Mouse (Mus musculus) midbrain, postnatal 0 days (tissue): ENCODE measurements around the gene Ttbk1. TPM values are rescaled to one million over a fixed set of nuclear protein-coding genes. Genes with fewer than 3 reads are reported as not detected.
"Not testable (repeated sequence)": the region's sequence is repeated elsewhere in the genome, so short reads cannot be mapped to it uniquely, and the experiment has no call there.

ENCODE experiments used
- ATAC-seq: fragments of 200-750 bp; cut with Nextera tagmentation; 2 replicates; pipeline ENCODE4 v1.8.0; 2017; ENCODE audit warnings: moderate number of reproducible peaks, mild to moderate bottlenecking, moderate TSS enrichment, moderate library complexity; ENCODE audit not compliant: low FRiP score
- DNase-seq: peaks from one replicate; pipeline ENCODE4 v3.0.0-alpha.2; 2015; ENCODE audit warnings: low spot score
- H3K27ac ChIP-seq: fragments of 300-500 bp; sonication (generic); 2 replicates; pipeline ENCODE4 v1.5.1; 2014; ENCODE audit warnings: low read depth, mild to moderate bottlenecking, low read length, mixed read lengths
- H3K27me3 ChIP-seq: fragments of 300-500 bp; sonication (generic); 2 replicates; pipeline ENCODE4 v1.6.1; 2014; ENCODE audit warnings: low read length, control low read depth, mixed read lengths; ENCODE audit not compliant: insufficient read depth
- H3K36me3 ChIP-seq: fragments of 300-500 bp; sonication (generic); 2 replicates; pipeline ENCODE4 v1.6.1; 2014; ENCODE audit warnings: low read length, control low read depth, mixed read lengths; ENCODE audit not compliant: insufficient read depth
- H3K4me1 ChIP-seq: fragments of 300-500 bp; sonication (generic); 2 replicates; pipeline ENCODE4 v1.6.1; 2014; ENCODE audit warnings: mild to moderate bottlenecking, control low read depth, antibody characterized with exemption, low read length, mixed read lengths; ENCODE audit not compliant: insufficient read depth
- H3K4me2 ChIP-seq: fragments of 300-500 bp; sonication (generic); 2 replicates; pipeline ENCODE4 v1.6.1; 2014; ENCODE audit warnings: low read depth, mild to moderate bottlenecking, low read length, mixed read lengths; ENCODE audit not compliant: poor library complexity, severe bottlenecking
- H3K4me3 ChIP-seq: fragments of 300-500 bp; sonication (generic); 2 replicates; pipeline ENCODE4 v1.5.1; 2014; ENCODE audit warnings: low read depth, mild to moderate bottlenecking, low read length, moderate library complexity
- H3K9ac ChIP-seq: fragments of 300-500 bp; sonication (generic); replicated peaks from 2 replicates; pipeline ENCODE4 v1.6.1; 2014; ENCODE audit warnings: mild to moderate bottlenecking, low read length, moderate library complexity, mixed read lengths; ENCODE audit not compliant: poor library complexity, severe bottlenecking
- H3K9me3 ChIP-seq: fragments of 300-500 bp; sonication (generic); 2 replicates; pipeline ENCODE4 v1.6.1; 2016; ENCODE audit warnings: low read length, control low read depth
- CTCF ChIP-seq: IDR thresholded peaks from 2 replicates; pipeline ENCODE4 v1.5.1; 2016; ENCODE audit warnings: antibody characterized with exemption, mild to moderate bottlenecking
- WGBS: fragments of 180-500 bp; shearing (Covaris S2); extraction: QIAGEN DNeasy Blood & Tissue Kit; methylation state at CpG from one replicate; pipeline ENCODE4 v1.1.7; 2014; 5-methylcytosine and 5-hydroxymethylcytosine counted together
- polyA plus RNA-seq: library from polyadenylated mRNA; unstranded; fragments of >200 nt; fragmentation: Nextera tagmentation; extraction: Ambion mirVana; gene quantifications from 2 replicates; pipeline ENCODE4 v1.2.1, GENCODE M21; 2015
- total RNA-seq: library from RNA; depleted of rRNA; stranded (reverse); fragments of >200 nt; gene quantifications from 2 replicates; pipeline ENCODE4 v1.2.3, GENCODE M21; 2014

Ttbk1 gene
- total and polyA plus RNA-seq, 2 experiments from 2014 or later: 6.1 to 50.1 TPM

- H3K4me2 ChIP-seq: no peak overlapping the region
- 58% methylated on average over 8 of the region's 8 CpGs for WGBS
- H3K4me1 ChIP-seq: no peaks in the 10 kb centered on the region; the same call in 1 of the 2 replicates
- TF ChIP-seq CTCF: no peak
- H3K27me3 ChIP-seq: no peaks in the 10 kb centered on the region
- H3K4me3 ChIP-seq: no peak overlapping the region
- H3K9me3 ChIP-seq: no peaks in the 10 kb centered on the region
- H3K27ac ChIP-seq: no peak overlapping the region
- no peak overlapping the region for H3K9ac ChIP-seq
- H3K36me3 ChIP-seq: peaks cover 18% of the 10 kb centered on the region; the same call in 1 of the 2 replicates
- no peak for DNase-seq
- ATAC-seq: no peak
Measured at GRCm38 (mm10) chr17:46497956-46498355, 10.5 kb upstream of the Ttbk1 start.

- Histone ChIP-seq H3K27me3 (no peaks in the 10 kb centered on the region), H3K4me1 (no peaks in the 10 kb centered on the region; the same call in 1 of the 2 replicates), H3K9me3 (no peaks in the 10 kb centered on the region), H3K4me2 (peak within 1 kb of the TSS; percentile 94), H3K9ac (peak within 1 kb of the TSS; percentile 62), H3K4me3 (peak within 1 kb of the TSS; percentile 44), H3K27ac (no peak within 1 kb of the TSS), H3K36me3 (peaks cover 16% of the 10 kb centered on the region; the same call in 1 of the 2 replicates)
- TF ChIP-seq CTCF: no peak
- under 1% methylated on average over 44 of the region's 44 CpGs for WGBS
- DNase-seq: peak; percentile 93
- peak; percentile 91 for ATAC-seq
Measured at GRCm38 (mm10) chr17:46496623-46497434, 9.4 kb upstream of the Ttbk1 start, which contains the start of gene Dnph1. Gene Dnph1, plus strand, starts transcription at chr17:46496711.

GRCm38 (mm10) chr17:46496081-46496480 lies 8.6 kb upstream of the Ttbk1 start:
- H3K36me3 ChIP-seq, H3K4me1 ChIP-seq, DNase-seq, H3K9me3 ChIP-seq, H3K4me2 ChIP-seq, H3K9ac ChIP-seq, ATAC-seq, H3K27me3 ChIP-seq, H3K27ac ChIP-seq, H3K4me3 ChIP-seq: not testable (repeated sequence)

GRCm38 (mm10) chr17:46495486-46495885 lies 8.0 kb upstream of the Ttbk1 start:
- Histone ChIP-seq H3K4me3 (no peak overlapping the region), H3K36me3 (peaks cover 6% of the 10 kb centered on the region; the same call in 1 of the 2 replicates), H3K27me3 (no peaks in the 10 kb centered on the region), H3K4me2 (no peak overlapping the region), H3K9me3 (no peaks in the 10 kb centered on the region), H3K4me1 (no peaks in the 10 kb centered on the region; the same call in 1 of the 2 replicates), H3K9ac (no peak overlapping the region), H3K27ac (no peak overlapping the region)
- TF ChIP-seq CTCF: no peak
- whole genome bisulfite sequencing: 89% methylated on average over 5 of the region's 5 CpGs
- ATAC-seq: no peak
- DNase-seq: no peak

- H3K9ac ChIP-seq: peak overlapping the region; percentile 97
- ATAC-seq (peak; percentile 41), DNase-seq (no peak)
- H3K4me1 ChIP-seq: peaks cover 21% of the 10 kb centered on the region
- no peaks in the 10 kb centered on the region for H3K36me3 ChIP-seq
- peak overlapping the region; percentile 80 for H3K27ac ChIP-seq
- H3K4me3 ChIP-seq: peak overlapping the region; percentile 83
- no peaks in the 10 kb centered on the region for H3K27me3 ChIP-seq
- H3K4me2 ChIP-seq: peak overlapping the region; percentile 69
- no peaks in the 10 kb centered on the region for H3K9me3 ChIP-seq
- TF ChIP-seq CTCF: no peak
- WGBS: 2% methylated on average over 10 of the region's 22 CpGs
Measured at GRCm38 (mm10) chr17:46486995-46487394, 480 bp downstream of the Ttbk1 start.

GRCm38 (mm10) chr17:46484461-46484875 lies 3.0 kb downstream of the Ttbk1 start:
- peak overlapping the region; percentile 54 for H3K9ac ChIP-seq
- ATAC-seq (no peak), DNase-seq (no peak)
- peaks cover 11% of the 10 kb centered on the region for H3K36me3 ChIP-seq
- H3K4me1 ChIP-seq: peaks cover 21% of the 10 kb centered on the region
- TF ChIP-seq CTCF: peak; percentile 45
- H3K27ac ChIP-seq: no peak overlapping the region
- H3K4me2 ChIP-seq: peak overlapping the region; percentile 82
- H3K4me3 ChIP-seq: peak overlapping the region; percentile 37
- 8% methylated on average over 6 of the region's 6 CpGs for WGBS
- H3K9me3 ChIP-seq: no peaks in the 10 kb centered on the region
- no peaks in the 10 kb centered on the region for H3K27me3 ChIP-seq
